20 mouse cellular contexts compared by ENCODE assay signal in genomic region chr9:114955340-114955739, GRCm38 (mm10).
"Had no signal": no experiment of that assay in that cellular context is flagged by ENCODE, and none has a peak within 500 bp of the region (broad histone marks: within the 10 kb centered on the region; RNA-seq: fewer than 3 reads in every experiment).

No protein-coding gene starts in this region.

- DNase-seq: lung, adult 18-20 months; lung, embryonic 14.5 days; lung, postnatal 10 days; lung, postnatal 4 days; midbrain, embryonic 14.5 days; retina, postnatal 1 day; right cerebral cortex, adult 18-20 months; right cerebral cortex, postnatal 25 days; right cerebral cortex, postnatal 4 days; spleen, adult 18-20 months; thymus, adult 2 months; thymus, postnatal 25 days; thymus, postnatal 4 days had no signal

- H3K4me1 ChIP-seq: midbrain, embryonic 12.5 days; neural tube, embryonic 13.5 days; neural tube, embryonic 15.5 days had no signal

- H3K4me3 ChIP-seq: midbrain, embryonic 10.5 days; midbrain, embryonic 12.5 days; myocyte; neural tube, embryonic 13.5 days; neural tube, embryonic 15.5 days had no signal

- H3K36me3 ChIP-seq: midbrain, embryonic 10.5 days; midbrain, embryonic 12.5 days; neural tube, embryonic 13.5 days; neural tube, embryonic 15.5 days had no signal

- H3K27me3 ChIP-seq: midbrain, embryonic 12.5 days; neural tube, embryonic 13.5 days; neural tube, embryonic 15.5 days had no signal

- H3K9me3 ChIP-seq: midbrain, embryonic 10.5 days; midbrain, embryonic 12.5 days; neural tube, embryonic 13.5 days; neural tube, embryonic 15.5 days had no signal

- ATAC-seq: midbrain, embryonic 16.5 days had no signal

- H3K4me2 ChIP-seq: lung, embryonic 14.5 days; midbrain, embryonic 12.5 days; neural tube, embryonic 13.5 days; neural tube, embryonic 15.5 days had no signal

- H3K27ac ChIP-seq: liver, embryonic 14.5 days; midbrain, embryonic 10.5 days; midbrain, embryonic 12.5 days; neural tube, embryonic 13.5 days; neural tube, embryonic 15.5 days had no signal

- H3K9ac ChIP-seq: liver, embryonic 14.5 days; lung, embryonic 14.5 days; midbrain, embryonic 12.5 days; neural tube, embryonic 13.5 days; neural tube, embryonic 15.5 days had no signal
